Mouse (Mus musculus) embryonic fibroblast, embryonic 13.5 days (primary cell): Measurements from ENCODE around the gene Wscd1.

Experiments
- CTCF ChIP-seq: IDR thresholded peaks from 2 replicates; pipeline ENCODE4 v1.5.1; 2011; ENCODE audit warnings: mild to moderate bottlenecking, control low read depth, low read length, moderate library complexity, borderline replicate concordance; ENCODE audit not compliant: insufficient read depth
- POLR2A ChIP-seq: IDR thresholded peaks from 2 replicates; pipeline ENCODE4 v1.6.1; 2011; ENCODE audit warnings: low read depth, mild to moderate bottlenecking, control low read depth, low read length, moderate library complexity

GRCm38 (mm10) chr11:71820847-71821246 is 71.1 kb downstream of the Wscd1 start:
- no peak for TF ChIP-seq CTCF
- no peak for TF ChIP-seq POLR2A
